Mouse (Mus musculus) kidney, postnatal 14 days (tissue): ENCODE results near the gene Cacnb4.
A peak's percentile ranks its signal among the peaks of the same experiment; 100 is the strongest.

ENCODE experiments used
- DNase-seq: peaks from one replicate; pipeline ENCODE4 v3.0.0; 2022; ENCODE audit warnings: mixed read lengths

Gene Cacnb4

DNA sequence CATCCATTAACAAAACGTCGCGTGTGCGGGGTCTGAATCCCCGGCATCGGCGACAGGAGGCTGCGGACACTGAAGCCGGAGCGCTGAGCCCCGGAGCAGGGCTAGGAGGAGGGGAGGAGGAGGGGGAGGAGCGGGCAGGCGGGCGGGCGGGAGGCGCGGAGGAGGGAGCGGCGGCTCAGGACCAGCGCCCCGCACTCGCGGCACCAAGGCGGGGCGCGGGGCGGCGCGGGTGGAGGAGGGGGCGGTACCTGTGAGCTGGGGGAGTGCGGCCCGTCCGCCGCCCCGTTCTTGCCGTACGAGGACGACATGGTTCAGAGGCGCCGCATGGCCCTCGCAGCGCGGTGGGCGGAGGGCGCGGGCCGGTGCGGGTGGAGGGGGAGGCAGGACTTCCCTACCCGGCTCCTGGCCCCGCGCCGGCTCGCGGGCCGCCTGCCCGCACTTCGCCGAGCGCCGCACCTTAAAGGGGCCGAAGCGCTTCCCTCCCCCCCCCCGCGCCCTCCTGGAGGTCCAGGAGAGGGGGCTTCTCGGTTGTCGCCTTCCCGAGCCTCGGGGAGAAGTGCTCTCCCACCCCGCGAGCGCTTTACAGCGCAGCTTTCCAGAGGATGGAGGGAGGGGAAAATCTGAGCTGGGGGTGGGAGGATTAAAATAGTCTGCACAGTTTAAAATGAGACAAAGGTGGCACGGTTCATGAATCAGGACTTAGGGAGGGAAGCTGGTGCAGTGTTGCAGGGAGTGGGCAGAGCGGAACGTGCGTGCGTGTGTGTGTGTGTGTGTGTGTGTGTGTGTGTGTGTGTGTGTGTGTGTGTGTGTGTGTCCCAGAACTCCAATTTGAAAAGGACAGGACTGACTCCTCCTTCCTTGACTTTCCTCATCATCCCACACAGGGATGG, at the start of gene Cacnb4:
TSS of gene Cacnb4 (minus strand) at position 809 of the 890 bp plus-strand sequence.
- DNase-seq, result peak; percentile 65

DNA sequence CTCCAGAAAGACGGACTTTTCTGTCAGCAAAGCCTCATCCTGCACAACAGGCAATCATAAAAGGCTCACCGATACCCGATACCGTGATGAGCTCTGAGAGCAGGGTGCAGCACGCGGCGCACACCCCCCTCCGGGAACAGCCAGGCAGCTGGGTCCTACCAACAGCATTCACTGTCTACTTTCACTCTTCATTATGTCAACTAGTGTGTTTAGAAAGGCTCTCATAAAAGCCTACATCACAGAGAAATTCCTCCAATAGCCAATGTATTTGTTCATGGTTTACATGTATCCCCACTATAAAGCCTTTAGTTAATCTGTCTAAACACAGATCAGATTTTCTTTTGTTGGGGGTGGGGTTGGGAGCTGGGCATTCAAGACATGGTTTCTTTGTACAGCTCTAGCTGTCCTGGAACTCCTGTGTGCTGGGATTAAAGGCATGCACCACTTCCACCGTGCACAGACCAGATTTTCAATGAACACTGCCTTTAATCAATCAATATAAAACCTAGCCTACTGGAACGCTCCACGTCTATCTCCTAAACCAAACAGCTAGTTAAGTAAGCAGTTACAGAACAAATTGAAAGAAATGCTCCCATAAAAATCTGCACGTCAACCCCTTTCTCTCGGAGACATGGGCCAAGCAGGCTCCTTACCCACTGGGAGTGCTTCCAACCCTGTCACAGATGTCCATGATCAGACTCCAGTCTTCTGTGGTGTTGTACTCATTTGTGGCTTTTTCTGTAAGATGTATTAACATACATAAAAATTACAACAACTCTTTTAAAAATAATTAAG, 43.8 kb upstream of the Cacnb4 start:
- no peak for DNase-seq

DNA sequence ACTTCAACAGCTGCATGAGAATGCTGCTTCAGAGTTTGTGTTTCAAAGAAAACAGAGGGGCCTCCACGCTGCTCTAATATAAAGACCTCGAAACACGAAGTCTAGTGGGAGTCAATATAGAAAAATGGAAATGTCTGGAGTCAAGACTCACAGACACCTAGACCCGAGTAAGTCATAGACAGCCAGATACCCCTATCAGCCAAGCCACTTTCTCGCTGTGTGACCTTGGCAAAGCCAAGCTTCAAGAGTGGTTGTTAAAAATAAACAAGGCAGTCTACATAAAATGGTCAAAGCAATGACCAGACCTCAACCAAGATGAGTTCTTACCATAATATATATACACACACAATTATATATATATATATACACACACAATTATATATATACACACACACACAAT, 40.4 kb upstream of the Cacnb4 start:
- no peak for DNase-seq

DNA sequence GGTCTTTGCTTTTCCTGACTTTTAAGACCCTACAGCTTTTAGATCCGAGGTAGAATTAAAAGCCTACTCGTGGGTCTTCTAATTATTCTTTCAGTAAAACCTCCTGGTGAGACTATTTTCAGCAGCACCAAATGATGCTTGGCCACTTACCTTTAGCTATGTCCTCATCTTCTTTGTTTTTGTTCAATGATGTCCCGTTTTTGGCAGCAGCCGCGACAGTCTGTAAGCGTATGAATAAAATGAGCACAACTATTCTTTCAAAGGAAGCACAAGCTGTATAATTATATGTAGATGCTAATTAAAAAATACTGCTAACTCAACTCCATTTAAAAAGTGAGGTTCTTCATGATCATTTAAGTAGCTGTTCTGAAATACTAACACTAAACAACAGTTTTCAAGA, 38.9 kb upstream of the Cacnb4 start:
- no peak for DNase-seq

DNA sequence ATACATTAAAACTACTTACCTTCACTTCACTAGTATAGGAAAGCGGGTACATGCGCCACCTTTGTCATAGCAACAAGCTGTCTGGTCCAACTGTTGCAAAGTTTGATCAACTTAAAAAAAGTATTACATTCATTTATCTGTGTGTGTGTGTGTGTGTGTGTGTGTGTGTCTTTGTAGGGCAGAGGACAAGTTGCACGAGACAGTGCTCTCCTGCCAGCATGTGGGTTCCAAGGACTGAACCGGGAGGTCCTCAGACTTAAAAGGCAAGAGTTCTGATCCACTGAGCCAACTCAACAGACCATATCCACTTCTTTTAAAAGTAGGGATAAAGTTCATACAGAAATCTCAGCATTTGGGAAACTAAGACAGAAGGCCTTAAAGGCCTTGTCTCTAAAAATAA, 37.5 kb upstream of the Cacnb4 start:
- DNase-seq, result no peak

DNA sequence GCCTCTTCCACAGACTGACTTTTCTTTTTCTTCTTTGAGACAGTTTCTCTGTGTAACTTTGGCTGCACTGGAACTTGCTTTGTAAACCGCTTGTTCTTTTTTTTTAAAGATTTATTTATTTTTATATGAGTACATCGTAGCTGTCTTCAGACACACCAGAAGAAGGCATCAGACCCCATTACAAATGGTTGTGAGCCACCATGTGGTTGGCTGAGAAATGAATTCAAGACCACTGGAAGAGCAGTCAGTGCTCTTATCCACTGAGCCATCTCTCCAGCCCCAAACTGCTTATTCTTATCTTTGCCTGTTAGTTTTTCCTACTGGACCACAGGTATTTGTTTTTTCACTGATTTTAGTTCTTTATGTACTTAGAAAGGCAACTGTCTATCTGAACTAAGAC, 34.2 kb upstream of the Cacnb4 start:
- DNase-seq, result no peak

DNA sequence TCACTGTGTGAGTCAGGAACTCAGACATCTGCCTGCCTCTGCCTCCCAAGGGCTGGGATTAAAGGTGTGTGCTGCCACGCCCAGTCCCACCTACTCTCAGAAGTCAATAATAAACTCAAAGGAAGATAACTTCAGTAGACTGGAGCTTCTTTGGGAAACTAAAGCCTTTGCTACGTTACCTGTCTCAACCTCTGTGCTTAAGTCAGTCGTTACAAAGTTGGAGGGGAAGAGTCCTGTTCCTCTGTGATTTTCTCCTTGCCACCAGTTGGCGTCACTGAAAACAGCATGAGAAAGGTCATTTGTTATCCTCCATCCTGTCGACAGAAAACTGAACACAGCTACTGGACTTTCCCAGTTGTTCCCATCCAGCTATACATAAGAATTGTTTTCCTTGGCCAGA, 32.8 kb upstream of the Cacnb4 start:
- no peak for DNase-seq

DNA sequence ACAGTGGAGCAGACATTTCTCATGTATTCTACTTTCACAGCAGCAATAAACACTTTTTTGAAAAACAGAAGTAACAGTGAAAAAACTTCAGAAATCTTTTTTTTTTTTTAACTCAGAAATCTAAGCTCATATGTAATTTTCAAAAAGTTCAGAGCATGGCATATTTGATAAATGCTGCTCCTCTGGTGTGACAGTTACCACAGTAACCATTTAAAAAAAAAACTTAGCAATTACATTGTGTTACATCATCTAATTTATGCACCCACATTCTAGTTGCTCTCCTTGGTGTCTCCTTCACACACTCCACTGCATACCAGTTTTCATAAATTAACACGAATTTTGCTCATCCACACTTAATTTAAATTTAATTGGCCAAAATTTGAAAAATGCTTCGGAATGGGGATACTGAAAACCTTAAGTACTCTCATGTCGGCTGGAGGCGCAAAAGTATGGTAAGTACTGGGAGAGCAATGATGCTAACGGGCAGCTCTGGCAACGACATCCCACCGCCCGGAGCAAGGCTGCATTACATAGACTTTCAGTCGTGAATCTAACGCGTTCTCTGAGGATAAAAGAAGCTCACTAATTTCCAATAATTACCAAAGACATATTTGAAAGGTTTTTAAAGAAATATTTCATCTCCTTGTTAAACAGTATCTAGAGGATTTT, 24.9 kb upstream of the Cacnb4 start:
- DNase-seq, result no peak

DNA sequence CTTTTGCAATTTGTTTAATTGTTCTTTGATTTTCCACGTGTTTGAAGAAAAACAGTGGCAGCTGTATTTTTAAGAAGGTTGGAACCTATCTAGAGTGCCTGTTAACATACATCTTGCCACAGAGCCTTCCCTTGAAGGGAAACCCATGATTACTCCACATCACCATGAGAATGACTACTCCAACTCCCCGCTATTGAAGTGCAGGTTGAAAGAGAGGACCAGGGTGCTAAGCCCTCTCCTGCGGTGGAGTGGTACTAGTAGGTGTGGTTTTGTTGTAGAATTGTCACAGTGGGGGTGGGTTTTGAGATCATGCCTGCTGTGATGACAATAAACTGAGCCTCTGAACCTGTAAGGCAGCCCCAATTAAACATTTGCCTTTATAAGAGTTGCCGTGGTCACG, 23.7 kb upstream of the Cacnb4 start:
- DNase-seq, result no peak

DNA sequence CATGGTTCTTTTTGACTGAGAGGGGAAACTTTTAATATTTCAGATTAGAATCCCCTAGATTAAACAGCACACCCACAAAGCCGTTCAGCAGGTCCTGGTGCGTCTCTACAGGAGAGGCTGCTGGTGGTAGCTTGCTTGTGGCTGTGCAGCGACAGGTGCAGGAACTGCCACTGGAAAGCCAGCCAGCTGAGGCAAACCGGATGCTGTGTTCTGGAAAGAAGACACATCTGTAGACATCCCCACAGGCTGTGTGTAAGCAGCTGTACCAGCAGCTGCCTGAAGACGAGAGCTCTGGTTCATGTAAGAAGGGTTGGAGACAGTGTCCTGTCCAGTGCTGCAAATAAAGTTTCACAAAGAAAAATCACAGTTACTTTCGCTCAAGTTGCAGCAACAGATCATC, 18.0 kb upstream of the Cacnb4 start:
- DNase-seq, result no peak

DNA sequence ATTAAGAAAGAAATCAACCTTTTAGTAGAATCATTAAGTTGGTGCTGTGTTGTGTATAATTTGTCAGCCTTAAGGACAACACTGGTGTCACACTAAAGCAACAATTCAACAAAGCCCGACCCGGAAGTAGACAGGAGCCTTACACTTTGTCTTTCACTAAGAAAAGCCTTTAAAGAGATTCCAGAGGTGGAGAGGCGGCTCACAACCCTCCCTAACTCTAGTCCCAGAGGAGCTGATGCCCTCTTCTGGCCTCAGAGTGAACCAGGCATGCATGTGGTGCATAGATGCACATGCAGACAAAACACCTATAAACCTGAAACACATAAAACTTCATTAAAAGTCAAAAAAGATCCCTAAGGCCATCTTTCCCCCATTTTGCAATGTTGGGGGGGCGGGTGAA, 15.1 kb upstream of the Cacnb4 start:
- no peak for DNase-seq

DNA sequence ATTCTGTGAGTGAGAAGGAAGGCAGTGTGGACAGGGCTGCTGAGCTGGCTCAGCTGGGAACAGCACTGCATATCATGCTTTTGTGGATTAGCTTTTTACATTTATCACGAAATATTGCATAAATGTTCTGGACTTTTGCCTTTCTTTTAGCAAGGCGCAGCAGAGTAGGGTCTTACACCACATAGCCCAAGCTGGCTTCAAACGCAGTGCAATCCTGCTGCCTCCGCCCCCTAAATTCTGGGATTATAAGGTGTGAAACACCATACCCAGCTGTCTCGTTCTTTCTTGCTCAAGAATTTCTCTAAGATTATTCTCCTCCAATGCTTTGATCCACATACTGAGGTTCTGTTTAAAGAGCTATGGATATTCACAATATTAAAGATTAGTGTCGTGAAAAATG, 10.0 kb upstream of the Cacnb4 start:
- no peak for DNase-seq

DNA sequence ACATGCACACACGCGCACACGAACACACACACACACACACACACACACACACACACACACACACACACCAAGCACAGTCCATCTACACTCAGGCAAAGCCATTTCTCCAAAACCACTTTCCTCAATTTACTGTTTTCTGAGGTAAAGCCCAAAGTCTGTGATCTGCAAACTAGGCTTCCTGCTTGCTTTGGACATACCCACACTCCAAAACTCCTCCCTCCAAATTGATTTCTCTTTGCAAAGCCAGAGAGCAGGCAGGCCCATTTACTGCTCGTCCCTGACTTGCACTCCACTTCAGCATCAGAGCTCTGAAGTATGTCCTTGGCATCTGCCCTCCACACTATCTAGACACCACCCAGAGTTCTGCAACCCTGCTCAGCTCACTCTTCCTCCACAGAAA, 958 bp upstream of the Cacnb4 start:
- no peak for DNase-seq

DNA sequence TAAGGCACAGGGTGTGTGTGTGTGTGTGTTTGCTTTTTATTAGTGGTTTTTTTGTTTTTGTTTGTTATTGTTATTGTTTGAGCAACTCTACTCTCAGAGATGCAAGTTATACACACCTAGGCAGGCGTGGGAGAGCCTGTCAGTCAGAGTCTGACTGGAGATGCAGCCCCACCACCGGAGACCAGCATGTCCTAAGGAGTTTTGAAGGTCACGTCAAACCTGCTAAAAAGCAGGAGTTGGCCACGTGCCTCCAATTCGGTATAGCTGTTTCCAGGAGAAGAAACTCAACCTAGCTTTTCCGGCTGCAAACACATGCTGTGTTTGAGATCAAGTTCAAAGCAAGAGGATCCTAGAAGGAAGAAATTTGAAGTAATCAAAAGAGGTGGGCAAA, 277 bp upstream of the Cacnb4 start:
- peak; percentile 44 for DNase-seq

DNA sequence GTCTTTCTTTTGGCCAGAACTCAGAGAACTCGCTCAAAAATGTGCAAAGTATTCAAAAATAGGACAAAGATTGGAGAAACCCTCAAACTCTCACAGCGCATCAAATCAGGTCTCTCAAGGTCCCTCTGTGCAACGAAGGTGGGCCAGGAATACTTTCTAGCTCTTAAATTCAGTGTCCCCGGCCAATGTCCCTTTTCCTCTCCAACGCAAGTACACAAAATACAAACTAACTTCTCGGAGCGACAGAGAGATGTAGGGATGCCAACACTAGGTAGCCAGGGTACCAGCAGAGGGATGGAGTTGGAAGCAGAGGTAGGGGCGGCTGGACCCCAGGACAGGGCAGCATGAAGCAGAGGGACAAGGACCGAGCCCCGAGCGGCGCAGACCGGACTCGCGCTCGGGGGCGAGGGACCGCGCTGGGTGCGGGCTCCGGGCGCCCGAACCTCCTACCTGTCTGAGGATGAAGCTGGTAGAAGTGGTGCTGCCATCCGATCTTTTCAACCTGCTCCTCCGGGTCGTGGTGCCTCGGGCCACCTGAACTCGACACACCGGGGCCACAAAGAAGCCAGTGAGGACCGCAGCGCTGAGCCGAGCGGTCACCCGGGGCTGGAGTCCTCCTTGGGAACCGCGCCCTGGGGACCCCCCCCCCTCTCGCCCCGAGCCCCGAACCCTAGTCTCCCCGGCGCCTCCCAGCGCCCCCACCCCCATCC, 1.2 kb downstream of the Cacnb4 start:
- DNase-seq, result peak; percentile 12

DNA sequence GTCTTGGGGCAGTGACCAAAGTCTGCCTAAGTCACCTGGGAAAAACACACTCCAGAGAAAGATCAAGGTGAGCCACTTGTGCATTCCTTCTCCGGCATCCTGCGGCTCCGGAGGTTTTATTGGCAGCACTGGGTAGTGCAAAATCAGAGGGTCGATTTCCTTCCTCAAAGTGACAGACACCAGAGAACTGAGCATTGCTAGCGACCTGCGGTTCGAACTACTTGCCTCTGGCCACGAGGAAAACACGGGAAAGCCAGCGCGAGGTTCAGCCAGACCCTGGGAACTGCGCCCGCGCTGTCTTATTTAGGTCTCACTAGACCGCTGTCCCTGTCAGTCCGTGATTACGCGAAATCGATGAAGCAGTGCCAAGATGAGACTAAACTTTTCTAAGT, 1.7 kb downstream of the Cacnb4 start:
- DNase-seq, result peak; percentile 19

DNA sequence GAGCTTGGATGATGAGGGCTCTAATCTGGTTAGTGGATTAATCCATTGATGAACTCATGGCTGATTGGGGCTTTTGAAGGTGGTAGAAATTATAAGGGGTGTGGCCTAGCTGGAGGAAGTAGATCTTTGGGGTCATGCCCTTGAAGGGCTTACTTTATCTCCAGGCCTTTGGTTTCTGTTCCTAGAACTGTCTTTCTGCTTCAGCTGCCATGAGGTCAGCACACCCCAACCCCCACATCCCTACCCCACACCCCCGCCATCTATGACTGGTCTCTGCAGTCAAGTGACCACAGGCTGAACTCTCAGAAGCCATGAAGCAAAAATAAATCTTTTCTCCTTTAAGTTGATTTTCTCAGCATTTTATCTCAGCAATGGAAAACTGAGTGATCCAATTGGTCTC, 3.5 kb downstream of the Cacnb4 start:
- no peak for DNase-seq

DNA sequence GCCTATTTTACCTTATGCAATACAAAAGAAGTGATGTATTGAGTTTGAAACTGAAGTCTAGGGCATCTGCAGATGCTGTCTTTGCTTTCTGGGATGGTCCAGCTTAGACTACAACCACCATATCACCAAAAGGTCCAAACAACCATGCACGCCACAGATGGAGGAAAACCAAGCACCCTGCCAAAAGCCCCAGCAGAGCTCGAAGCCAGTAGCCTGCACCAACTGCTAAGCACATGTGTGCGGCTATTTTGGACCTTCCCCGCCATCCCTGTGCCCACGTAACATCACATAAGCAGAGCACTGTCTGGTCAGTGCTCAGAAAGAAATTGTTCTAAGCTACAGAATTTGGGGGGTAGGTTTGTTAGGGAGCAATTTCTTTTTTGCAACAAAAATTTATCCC, 5.9 kb downstream of the Cacnb4 start:
- DNase-seq, result no peak

DNA sequence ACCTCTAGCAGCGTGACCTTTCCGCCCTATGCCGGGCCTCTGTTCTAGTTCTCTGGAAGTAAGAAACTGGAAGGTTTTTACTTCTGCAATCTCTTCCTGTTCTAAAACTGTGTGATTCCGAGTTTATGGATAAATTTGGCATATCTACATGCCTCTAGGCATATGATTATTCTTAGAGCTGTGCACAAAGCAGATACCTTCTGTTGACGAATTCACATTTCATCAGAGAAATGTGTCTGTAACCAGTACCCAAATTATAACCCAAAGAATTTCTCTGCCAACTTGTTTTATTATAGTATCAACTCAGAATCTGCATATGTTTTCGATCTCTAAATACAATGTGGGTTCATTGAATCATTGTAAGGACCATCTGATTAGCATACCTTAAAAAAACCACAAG, 8.2 kb downstream of the Cacnb4 start:
- DNase-seq, result no peak

DNA sequence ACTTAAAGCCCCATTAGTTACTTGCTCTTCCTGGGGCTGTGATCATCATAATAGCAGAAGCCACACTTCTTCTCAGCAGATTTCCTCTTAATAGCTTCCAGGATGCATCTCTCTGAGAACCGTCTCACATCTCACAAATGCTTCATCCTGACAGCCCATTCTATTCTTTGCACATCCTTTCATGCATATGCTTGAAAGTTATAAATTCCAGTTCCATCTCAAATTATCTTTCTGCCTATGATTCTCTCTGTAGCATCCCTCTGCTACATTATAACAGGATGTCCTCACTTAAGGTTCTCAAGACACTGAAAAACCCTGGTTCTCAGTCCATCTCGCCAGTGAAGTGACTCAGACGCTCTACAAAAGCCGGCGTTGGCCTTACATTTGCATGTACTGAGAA, 19.9 kb downstream of the Cacnb4 start:
- no peak for DNase-seq

DNA sequence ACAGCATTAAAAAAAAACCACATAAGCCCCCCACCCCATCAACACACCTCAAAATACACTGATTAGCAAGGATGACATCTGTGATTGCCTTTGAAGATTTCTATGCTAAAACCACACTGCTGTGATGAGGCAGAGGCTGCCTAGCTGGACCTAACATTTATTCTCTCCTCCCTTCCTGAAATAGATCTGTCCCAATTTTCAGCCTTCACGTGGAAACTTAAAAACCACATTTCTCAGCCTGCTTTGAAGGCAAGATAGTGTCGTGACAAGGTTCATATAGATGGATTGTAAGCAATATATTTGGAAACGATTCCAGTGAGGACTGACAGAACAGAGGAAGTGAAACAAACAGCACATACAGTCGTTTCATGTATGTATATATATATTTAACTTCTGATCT, 22.1 kb downstream of the Cacnb4 start:
- DNase-seq, result no peak

DNA sequence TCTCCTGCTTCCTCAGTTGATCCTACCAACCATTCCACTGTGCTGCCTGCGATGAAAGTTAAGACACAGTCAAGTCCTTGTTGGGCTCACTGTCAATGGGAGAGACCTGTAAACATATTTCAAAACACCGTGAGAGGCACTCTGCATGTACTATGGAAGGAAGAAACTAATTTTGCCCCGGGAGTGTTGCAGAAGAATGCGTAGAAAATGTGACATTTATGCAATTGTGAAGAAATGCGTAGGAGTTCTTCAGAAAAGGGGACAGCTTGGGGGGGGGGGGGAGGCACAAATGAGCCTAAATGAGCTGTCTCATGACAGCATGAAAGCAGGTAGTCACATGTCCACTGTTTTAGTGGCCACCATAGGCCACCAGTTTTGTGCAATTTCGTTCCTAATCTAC, 25.1 kb downstream of the Cacnb4 start:
- DNase-seq, result no peak
